Mouse (Mus musculus) hindbrain, postnatal 0 days (tissue): ENCODE results near the gene Sik2. TPM values are rescaled to one million over a fixed set of nuclear protein-coding genes. Genes with fewer than 3 reads are reported as not detected.

Experiments
- ATAC-seq: fragments of 200-750 bp; cut with Nextera tagmentation; 2 replicates; pipeline ENCODE4 v1.8.0; 2017; ENCODE audit warnings: mild to moderate bottlenecking, moderate TSS enrichment, moderate library complexity
- DNase-seq: peaks from one replicate; pipeline ENCODE4 v3.0.0-alpha.2; 2015; ENCODE audit warnings: low spot score
- H3K27ac ChIP-seq: fragments of 300-500 bp; sonication (generic); 2 replicates; pipeline ENCODE4 v1.5.1; 2014; ENCODE audit warnings: mild to moderate bottlenecking
- H3K27me3 ChIP-seq: fragments of 300-500 bp; sonication (generic); 2 replicates; pipeline ENCODE4 v1.6.1; 2014; ENCODE audit warnings: low read length, mixed read lengths; ENCODE audit not compliant: insufficient read depth
- H3K36me3 ChIP-seq: fragments of 300-500 bp; sonication (generic); 2 replicates; pipeline ENCODE4 v1.6.1; 2014; ENCODE audit warnings: low read length, mixed read lengths; ENCODE audit not compliant: insufficient read depth
- H3K4me1 ChIP-seq: fragments of 300-500 bp; sonication (generic); 2 replicates; pipeline ENCODE4 v1.6.1; 2014; ENCODE audit warnings: antibody characterized with exemption, low read length, mixed read lengths; ENCODE audit not compliant: insufficient read depth
- H3K4me2 ChIP-seq: fragments of 300-500 bp; sonication (generic); 2 replicates; pipeline ENCODE4 v1.6.1; 2014; ENCODE audit warnings: low read depth, mild to moderate bottlenecking, low read length, moderate library complexity, mixed read lengths
- H3K4me3 ChIP-seq: fragments of 300-500 bp; sonication (generic); 2 replicates; pipeline ENCODE4 v1.5.1; 2014; ENCODE audit warnings: low read length
- H3K9ac ChIP-seq: fragments of 300-500 bp; sonication (generic); replicated peaks from 2 replicates; pipeline ENCODE4 v1.6.1; 2014; ENCODE audit warnings: mild to moderate bottlenecking, low read length, moderate library complexity, mixed read lengths
- H3K9me3 ChIP-seq: fragments of 300-500 bp; sonication (generic); 2 replicates; pipeline ENCODE4 v1.6.1; 2016; ENCODE audit warnings: low read length, mixed read lengths
- CTCF ChIP-seq: IDR thresholded peaks from 2 replicates; pipeline ENCODE4 v1.5.1; 2016; ENCODE audit warnings: antibody characterized with exemption, control low read depth, low read depth
- WGBS: fragments of 180-500 bp; shearing (Covaris S2); extraction: QIAGEN DNeasy Blood & Tissue Kit; methylation state at CpG from one replicate; pipeline ENCODE4 v1.1.7; 2014; 5-methylcytosine and 5-hydroxymethylcytosine counted together
- polyA plus RNA-seq: library from polyadenylated mRNA; unstranded; fragments of >200 nt; fragmentation: Nextera tagmentation; extraction: Ambion mirVana; gene quantifications from 2 replicates; pipeline ENCODE4 v1.2.1, GENCODE M21; 2015
- total RNA-seq: library from RNA; depleted of rRNA; stranded (reverse); fragments of >200 nt; gene quantifications from 2 replicates; pipeline ENCODE4 v1.2.3, GENCODE M21; 2014

Sik2 gene
- total and polyA plus RNA-seq, 2 experiments from 2014 or later = 13.0 to 24.4 TPM

GRCm38 (mm10) chr9:50855133-50855766 is 153.6 kb downstream of the Sik2 start:
- Histone ChIP-seq H3K27ac (no peak overlapping the region), H3K9me3 (no peaks in the 10 kb centered on the region), H3K4me1 (peaks cover 13% of the 10 kb centered on the region), H3K36me3 (peaks cover 3% of the 10 kb centered on the region; the same call in 1 of the 2 replicates), H3K9ac (no peak overlapping the region), H3K27me3 (no peaks in the 10 kb centered on the region), H3K4me3 (no peak overlapping the region), H3K4me2 (no peak overlapping the region)
- WGBS = 94% methylated on average over 5 of the region's 5 CpGs
- TF ChIP-seq CTCF = no peak
- no peak for DNase-seq
- no peak for ATAC-seq

GRCm38 (mm10) chr9:50854376-50854775 is 154.5 kb downstream of the Sik2 start:
- TF ChIP-seq CTCF = no peak
- no peaks in the 10 kb centered on the region for H3K9me3 ChIP-seq
- H3K9ac ChIP-seq = no peak overlapping the region
- no peak overlapping the region for H3K27ac ChIP-seq
- H3K36me3 ChIP-seq = peaks cover 3% of the 10 kb centered on the region; the same call in 1 of the 2 replicates
- DNase-seq = no peak
- ATAC-seq = no peak
- WGBS = 60% methylated on average over 8 of the region's 8 CpGs
- H3K4me1 ChIP-seq = peaks cover 13% of the 10 kb centered on the region
- no peak overlapping the region for H3K4me2 ChIP-seq
- H3K4me3 ChIP-seq = no peak overlapping the region
- no peaks in the 10 kb centered on the region for H3K27me3 ChIP-seq

GRCm38 (mm10) chr9:50852634-50853349 is 156.1 kb downstream of the Sik2 start:
- ATAC-seq (no peak), DNase-seq (peak; percentile 49)
- Histone ChIP-seq H3K27me3 (no peaks in the 10 kb centered on the region), H3K36me3 (no peaks in the 10 kb centered on the region), H3K4me2 (peak overlapping the region; percentile 40), H3K9ac (no peak overlapping the region), H3K4me1 (peaks cover 9% of the 10 kb centered on the region), H3K9me3 (no peaks in the 10 kb centered on the region), H3K4me3 (no peak overlapping the region), H3K27ac (no peak overlapping the region)
- TF ChIP-seq CTCF = no peak
- 45% methylated on average over 17 of the region's 17 CpGs for WGBS

- Histone ChIP-seq H3K4me3 (no peak overlapping the region), H3K4me2 (no peak overlapping the region), H3K4me1 (peaks cover 6% of the 10 kb centered on the region; the same call in 1 of the 2 replicates), H3K9ac (no peak overlapping the region), H3K27me3 (no peaks in the 10 kb centered on the region), H3K36me3 (no peaks in the 10 kb centered on the region), H3K27ac (no peak overlapping the region), H3K9me3 (no peaks in the 10 kb centered on the region)
- 47% methylated on average over 8 of the region's 8 CpGs for WGBS
- no peak for TF ChIP-seq CTCF
- DNase-seq = no peak
- ATAC-seq = no peak
Observed at GRCm38 (mm10) chr9:50850713-50851112, 158.2 kb downstream of the Sik2 start.

GRCm38 (mm10) chr9:50850271-50850670 is 158.6 kb downstream of the Sik2 start:
- ATAC-seq = no peak
- no peaks in the 10 kb centered on the region for H3K36me3 ChIP-seq
- peaks cover 6% of the 10 kb centered on the region; the same call in 1 of the 2 replicates for H3K4me1 ChIP-seq
- H3K4me2 ChIP-seq = no peak overlapping the region
- 24% methylated on average over 11 of the region's 11 CpGs for WGBS
- H3K9me3 ChIP-seq = no peaks in the 10 kb centered on the region
- H3K27me3 ChIP-seq = no peaks in the 10 kb centered on the region
- no peak for DNase-seq
- no peak overlapping the region for H3K4me3 ChIP-seq
- no peak overlapping the region for H3K27ac ChIP-seq
- no peak for TF ChIP-seq CTCF
- H3K9ac ChIP-seq = no peak overlapping the region

- Histone ChIP-seq H3K36me3 (no peaks in the 10 kb centered on the region; the same call in 1 of the 2 replicates), H3K9ac (no peak overlapping the region), H3K27me3 (no peaks in the 10 kb centered on the region), H3K9me3 (no peaks in the 10 kb centered on the region), H3K4me2 (no peak overlapping the region), H3K4me3 (no peak overlapping the region), H3K27ac (no peak overlapping the region), H3K4me1 (peaks cover 6% of the 10 kb centered on the region; the same call in 1 of the 2 replicates)
- ATAC-seq (no peak), DNase-seq (no peak)
- no peak for TF ChIP-seq CTCF
- 79% methylated on average over 9 of the region's 9 CpGs for WGBS
Observed at GRCm38 (mm10) chr9:50849755-50850154, 159.1 kb downstream of the Sik2 start.

GRCm38 (mm10) chr9:50849249-50849648 is 159.6 kb downstream of the Sik2 start:
- peak; percentile 93 for TF ChIP-seq CTCF
- ATAC-seq (peak; percentile 80), DNase-seq (peak; percentile 97)
- Histone ChIP-seq H3K36me3 (peaks cover 1% of the 10 kb centered on the region; the same call in 1 of the 2 replicates), H3K4me1 (peaks cover 6% of the 10 kb centered on the region; the same call in 1 of the 2 replicates), H3K4me3 (no peak overlapping the region), H3K27me3 (no peaks in the 10 kb centered on the region), H3K9me3 (no peaks in the 10 kb centered on the region), H3K27ac (no peak overlapping the region), H3K9ac (no peak overlapping the region), H3K4me2 (no peak overlapping the region)
- 23% methylated on average over 8 of the region's 8 CpGs for WGBS
